Mouse (Mus musculus) embryo, embryonic 10.5 days (tissue): ENCODE measurements around the gene Lin7a.

ENCODE experiments used
- DNase-seq: peaks from one replicate; pipeline ENCODE4 v3.0.0-alpha.2; 2015; ENCODE audit warnings: low spot score

The Lin7a gene

DNA sequence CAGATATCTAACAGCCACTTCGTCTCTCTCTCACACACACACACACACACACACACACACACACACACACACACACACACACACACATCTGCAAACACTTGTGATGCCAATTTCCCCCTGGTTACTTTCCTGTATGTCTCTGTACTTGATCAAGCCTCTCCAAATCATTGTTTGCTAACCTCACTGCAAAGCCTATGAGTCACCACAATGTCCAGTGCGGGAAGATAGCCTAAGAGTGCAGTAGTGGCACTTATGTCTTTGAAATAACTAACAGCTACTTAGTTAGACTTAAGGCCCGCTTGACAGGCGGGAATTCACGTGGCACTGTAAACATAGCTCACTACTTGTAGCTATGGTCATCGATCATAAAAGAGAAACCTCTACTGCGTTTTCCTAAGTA lies 196.3 kb downstream of the Lin7a start:
- DNase-seq: no peak
